Mouse (Mus musculus): ENCODE measurements around the gene Krt84. TPM values are rescaled to one million over a fixed set of nuclear protein-coding genes. Genes with fewer than 3 reads are reported as not detected.

Krt84 gene
- polyA plus RNA-seq, 1 experiment = 2.9 TPM

GRCm38 (mm10) chr15:101558034-101558646 is 25.5 kb upstream of the Krt84 start:
- no peak for DNase-seq
- TF ChIP-seq CTCF (IDR thresholded peaks at IDR 0.05; ENCODE audit: borderline replicate concordance, control insufficient read depth, extremely low read depth, insufficient read depth, low read length, poor library complexity) = no peak
- no peak for TF ChIP-seq POLR2A (IDR thresholded peaks at IDR 0.05; ENCODE audit: control insufficient read depth, extremely low read depth, insufficient read depth, low read length, poor library complexity)
- WGBS = 19% methylated on average over 7 of the region's 7 CpGs
- no peaks in the 10 kb centered on the region for H3K36me3 ChIP-seq (ENCODE audit: control insufficient read depth, insufficient read depth, low read length)
- no peaks in the 10 kb centered on the region for H3K4me1 ChIP-seq (replicated peaks; ENCODE audit: control insufficient read depth, insufficient read depth, low read length)
- no peak overlapping the region for H3K4me3 ChIP-seq (ENCODE audit: control insufficient read depth, insufficient read depth, low read length)
- no peaks in the 10 kb centered on the region for H3K27me3 ChIP-seq (ENCODE audit: control insufficient read depth, insufficient read depth, low read length)
- no peak overlapping the region for H3K27ac ChIP-seq (ENCODE audit: control insufficient read depth, insufficient read depth, low read length)

- Histone ChIP-seq H3K27ac (ENCODE audit: control insufficient read depth, insufficient read depth, low read length) (no peak overlapping the region), H3K4me1 (replicated peaks; ENCODE audit: control insufficient read depth, insufficient read depth, low read length) (no peaks in the 10 kb centered on the region), H3K4me3 (ENCODE audit: control insufficient read depth, insufficient read depth, low read length) (no peak overlapping the region), H3K36me3 (ENCODE audit: control insufficient read depth, insufficient read depth, low read length) (no peaks in the 10 kb centered on the region), H3K27me3 (ENCODE audit: control insufficient read depth, insufficient read depth, low read length) (no peaks in the 10 kb centered on the region)
- peak; percentile 60 for DNase-seq
- TF ChIP-seq CTCF (IDR thresholded peaks at IDR 0.05; ENCODE audit: borderline replicate concordance, control insufficient read depth, extremely low read depth, insufficient read depth, low read length, poor library complexity) (no peak), POLR2A (IDR thresholded peaks at IDR 0.05; ENCODE audit: control insufficient read depth, extremely low read depth, insufficient read depth, low read length, poor library complexity) (no peak)
- under 1% methylated on average over 11 of the region's 11 CpGs for WGBS
Observed at GRCm38 (mm10) chr15:101553169-101553568, 20.5 kb upstream of the Krt84 start.

GRCm38 (mm10) chr15:101552188-101552587 is 19.6 kb upstream of the Krt84 start:
- Histone ChIP-seq H3K27ac (ENCODE audit: control insufficient read depth, insufficient read depth, low read length) (no peak overlapping the region), H3K4me3 (ENCODE audit: control insufficient read depth, insufficient read depth, low read length) (no peak overlapping the region), H3K27me3 (ENCODE audit: control insufficient read depth, insufficient read depth, low read length) (no peaks in the 10 kb centered on the region), H3K4me1 (replicated peaks; ENCODE audit: control insufficient read depth, insufficient read depth, low read length) (no peaks in the 10 kb centered on the region), H3K36me3 (ENCODE audit: control insufficient read depth, insufficient read depth, low read length) (no peaks in the 10 kb centered on the region)
- TF ChIP-seq POLR2A (IDR thresholded peaks at IDR 0.05; ENCODE audit: control insufficient read depth, extremely low read depth, insufficient read depth, low read length, poor library complexity) (no peak), CTCF (IDR thresholded peaks at IDR 0.05; ENCODE audit: borderline replicate concordance, control insufficient read depth, extremely low read depth, insufficient read depth, low read length, poor library complexity) (no peak)
- no peak for DNase-seq
- 90% methylated on average over 8 of the region's 8 CpGs for WGBS

GRCm38 (mm10) chr15:101550567-101550966 is 17.9 kb upstream of the Krt84 start, which contains the start of gene Krt82:
Gene Krt82 (minus strand): TSS chr15:101550667.
- TF ChIP-seq CTCF (IDR thresholded peaks at IDR 0.05; ENCODE audit: borderline replicate concordance, control insufficient read depth, extremely low read depth, insufficient read depth, low read length, poor library complexity) = no peak
- TF ChIP-seq POLR2A (IDR thresholded peaks at IDR 0.05; ENCODE audit: control insufficient read depth, extremely low read depth, insufficient read depth, low read length, poor library complexity) = no peak
- no peaks in the 10 kb centered on the region for H3K36me3 ChIP-seq (ENCODE audit: control insufficient read depth, insufficient read depth, low read length)
- H3K4me3 ChIP-seq (ENCODE audit: control insufficient read depth, insufficient read depth, low read length) = no peak within 1 kb of the TSS
- H3K4me1 ChIP-seq (replicated peaks; ENCODE audit: control insufficient read depth, insufficient read depth, low read length) = no peaks in the 10 kb centered on the region
- no peak for DNase-seq
- WGBS = 76% methylated on average over 7 of the region's 7 CpGs
- H3K27ac ChIP-seq (ENCODE audit: control insufficient read depth, insufficient read depth, low read length) = no peak within 1 kb of the TSS
- H3K27me3 ChIP-seq (ENCODE audit: control insufficient read depth, insufficient read depth, low read length) = no peaks in the 10 kb centered on the region

- no peak overlapping the region for H3K4me3 ChIP-seq (ENCODE audit: control insufficient read depth, insufficient read depth, low read length)
- TF ChIP-seq POLR2A (IDR thresholded peaks at IDR 0.05; ENCODE audit: control insufficient read depth, extremely low read depth, insufficient read depth, low read length, poor library complexity) (no peak), CTCF (IDR thresholded peaks at IDR 0.05; ENCODE audit: borderline replicate concordance, control insufficient read depth, extremely low read depth, insufficient read depth, low read length, poor library complexity) (no peak)
- H3K27me3 ChIP-seq (ENCODE audit: control insufficient read depth, insufficient read depth, low read length) = no peaks in the 10 kb centered on the region
- H3K36me3 ChIP-seq (ENCODE audit: control insufficient read depth, insufficient read depth, low read length) = no peaks in the 10 kb centered on the region
- no peak overlapping the region for H3K27ac ChIP-seq (ENCODE audit: control insufficient read depth, insufficient read depth, low read length)
- WGBS = 78% methylated on average over 3 of the region's 3 CpGs
- no peaks in the 10 kb centered on the region for H3K4me1 ChIP-seq (replicated peaks; ENCODE audit: control insufficient read depth, insufficient read depth, low read length)
- no peak for DNase-seq
Observed at GRCm38 (mm10) chr15:101544478-101544877, 11.9 kb upstream of the Krt84 start.

GRCm38 (mm10) chr15:101542543-101542942 is 9.9 kb upstream of the Krt84 start:
- H3K27ac ChIP-seq (ENCODE audit: control insufficient read depth, insufficient read depth, low read length) = no peak overlapping the region
- H3K4me3 ChIP-seq (ENCODE audit: control insufficient read depth, insufficient read depth, low read length) = no peak overlapping the region
- WGBS = 70% methylated on average over 9 of the region's 9 CpGs
- no peak for DNase-seq
- no peaks in the 10 kb centered on the region for H3K4me1 ChIP-seq (replicated peaks; ENCODE audit: control insufficient read depth, insufficient read depth, low read length)
- no peaks in the 10 kb centered on the region for H3K27me3 ChIP-seq (ENCODE audit: control insufficient read depth, insufficient read depth, low read length)
- TF ChIP-seq POLR2A (IDR thresholded peaks at IDR 0.05; ENCODE audit: control insufficient read depth, extremely low read depth, insufficient read depth, low read length, poor library complexity) = no peak
- no peak for TF ChIP-seq CTCF (IDR thresholded peaks at IDR 0.05; ENCODE audit: borderline replicate concordance, control insufficient read depth, extremely low read depth, insufficient read depth, low read length, poor library complexity)
- H3K36me3 ChIP-seq (ENCODE audit: control insufficient read depth, insufficient read depth, low read length) = no peaks in the 10 kb centered on the region

GRCm38 (mm10) chr15:101538580-101538900 is 5.9 kb upstream of the Krt84 start:
- WGBS = 65% methylated on average over 4 of the region's 4 CpGs
- Histone ChIP-seq H3K27me3 (ENCODE audit: control insufficient read depth, insufficient read depth, low read length) (no peaks in the 10 kb centered on the region), H3K36me3 (ENCODE audit: control insufficient read depth, insufficient read depth, low read length) (no peaks in the 10 kb centered on the region), H3K4me3 (ENCODE audit: control insufficient read depth, insufficient read depth, low read length) (no peak overlapping the region), H3K27ac (ENCODE audit: control insufficient read depth, insufficient read depth, low read length) (no peak overlapping the region), H3K4me1 (replicated peaks; ENCODE audit: control insufficient read depth, insufficient read depth, low read length) (no peaks in the 10 kb centered on the region)
- DNase-seq = no peak
- TF ChIP-seq POLR2A (IDR thresholded peaks at IDR 0.05; ENCODE audit: control insufficient read depth, extremely low read depth, insufficient read depth, low read length, poor library complexity) = no peak
- TF ChIP-seq CTCF (IDR thresholded peaks at IDR 0.05; ENCODE audit: borderline replicate concordance, control insufficient read depth, extremely low read depth, insufficient read depth, low read length, poor library complexity) = no peak

Measured in thymus, adult 2 months (tissue).